Mouse (Mus musculus) liver, postnatal 0 days (tissue): Measurements from ENCODE around the gene Ptpn9.
A peak's percentile ranks its signal among the peaks of the same experiment; 100 is the strongest.

ENCODE experiments used
- CTCF ChIP-seq: sonication (generic); IDR thresholded peaks from 2 replicates; pipeline ENCODE4 v1.5.1; 2016; ENCODE audit warnings: antibody characterized with exemption, low read depth
- EP300 ChIP-seq: IDR thresholded peaks from 2 replicates; pipeline ENCODE4 v1.6.1; 2016; ENCODE audit warnings: antibody characterized with exemption, low read depth, mild to moderate bottlenecking

DNA sequence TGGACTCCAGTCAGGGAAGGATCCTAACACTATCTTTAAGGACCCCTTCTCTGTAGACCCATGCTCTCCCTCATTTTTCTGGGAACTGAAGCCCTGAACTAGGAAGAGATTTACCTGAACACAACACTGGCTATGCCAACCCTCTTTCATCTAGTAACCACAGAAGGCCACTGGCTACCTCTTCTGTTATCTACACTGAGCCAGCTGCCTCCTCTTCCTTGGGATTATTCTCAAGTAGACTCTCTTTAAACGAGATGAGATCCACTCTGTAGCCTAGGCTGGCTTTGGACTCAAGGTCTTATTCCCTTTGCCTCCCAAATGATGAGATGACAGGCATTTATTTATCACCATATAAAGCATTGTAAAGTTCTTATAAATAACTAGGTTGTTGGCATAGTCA lies 75.5 kb downstream of the Ptpn9 start:
- TF ChIP-seq CTCF (no peak), EP300 (peak; percentile 79)
